Mouse (Mus musculus) retina, adult 2 months (tissue): Measurements from ENCODE around the gene Col27a1.
"Not testable (repeated sequence)": the region's sequence is repeated elsewhere in the genome, so short reads cannot be mapped to it uniquely, and the experiment has no call there.

Experiments
- DNase-seq: peaks from one replicate; pipeline ENCODE4 v3.0.0-alpha.2; 2012; ENCODE audit warnings: low read depth, low spot score

Col27a1 gene

GRCm38 (mm10) chr4:63308316-63308715, 94.5 kb downstream of the Col27a1 start:
- no peak for DNase-seq

- DNase-seq: no peak
Observed at GRCm38 (mm10) chr4:63310247-63310855, 96.5 kb downstream of the Col27a1 start.

GRCm38 (mm10) chr4:63311426-63311825, 97.6 kb downstream of the Col27a1 start:
- DNase-seq: no peak

- no peak for DNase-seq
Observed at GRCm38 (mm10) chr4:63314063-63314462, 100.3 kb downstream of the Col27a1 start.

GRCm38 (mm10) chr4:63316076-63316746, 102.4 kb downstream of the Col27a1 start:
- DNase-seq: no peak

- not testable (repeated sequence) for DNase-seq
Observed at GRCm38 (mm10) chr4:63319566-63319965, 105.8 kb downstream of the Col27a1 start.

GRCm38 (mm10) chr4:63323275-63323815, 109.5 kb downstream of the Col27a1 start:
- no peak for DNase-seq

- DNase-seq: no peak
Observed at GRCm38 (mm10) chr4:63333403-63333802, 119.6 kb downstream of the Col27a1 start.

- no peak for DNase-seq
Observed at GRCm38 (mm10) chr4:63338414-63339076, 124.7 kb downstream of the Col27a1 start.

GRCm38 (mm10) chr4:63342491-63342890, 128.7 kb downstream of the Col27a1 start:
- no peak for DNase-seq

- DNase-seq: no peak
Observed at GRCm38 (mm10) chr4:63343608-63344007, 129.8 kb downstream of the Col27a1 start.

GRCm38 (mm10) chr4:63344295-63344694, 130.5 kb downstream of the Col27a1 start, which contains the start of gene Orm1:
Gene Orm1 (plus strand): TSS chr4:63344560.
- DNase-seq: no peak

GRCm38 (mm10) chr4:63345261-63345660, 131.5 kb downstream of the Col27a1 start:
- DNase-seq: no peak

GRCm38 (mm10) chr4:63346659-63347058, 132.9 kb downstream of the Col27a1 start:
- no peak for DNase-seq

- DNase-seq: no peak
Observed at GRCm38 (mm10) chr4:63348524-63348923, 134.7 kb downstream of the Col27a1 start.

- no peak for DNase-seq
Observed at GRCm38 (mm10) chr4:63355877-63356665, 142.3 kb downstream of the Col27a1 start, which contains the start of gene Orm3. Gene Orm3 (plus strand): TSS chr4:63356162.

GRCm38 (mm10) chr4:63356981-63357570, 143.3 kb downstream of the Col27a1 start:
- no peak for DNase-seq

- no peak for DNase-seq
Observed at GRCm38 (mm10) chr4:63359861-63360260, 146.1 kb downstream of the Col27a1 start.

- DNase-seq: no peak
Observed at GRCm38 (mm10) chr4:63362150-63362549, 148.3 kb downstream of the Col27a1 start, which contains the start of gene Orm2. Gene Orm2 (plus strand): TSS chr4:63362449.

- peak; percentile 73 for DNase-seq
Observed at GRCm38 (mm10) chr4:63368577-63368976, 154.8 kb downstream of the Col27a1 start.

GRCm38 (mm10) chr4:63370897-63371296, 157.1 kb downstream of the Col27a1 start:
- DNase-seq: no peak
